Mouse (Mus musculus) cortical plate, adult 2 months (tissue): ENCODE data around the gene Muc5b.

Source experiments
- CTCF ChIP-seq: fragments of 200-500 bp; IDR thresholded peaks from 2 replicates; pipeline ENCODE4 v1.5.1; 2011; ENCODE audit warnings: mild to moderate bottlenecking, control low read depth, low read length; ENCODE audit not compliant: insufficient read depth; ENCODE audit errors: extremely low read depth
- POLR2A ChIP-seq: fragments of 200-500 bp; IDR thresholded peaks from 2 replicates; pipeline ENCODE4 v1.6.1; 2011; ENCODE audit warnings: mild to moderate bottlenecking, low read length, control low read depth; ENCODE audit not compliant: insufficient read depth; ENCODE audit errors: extremely low read depth

DNA sequence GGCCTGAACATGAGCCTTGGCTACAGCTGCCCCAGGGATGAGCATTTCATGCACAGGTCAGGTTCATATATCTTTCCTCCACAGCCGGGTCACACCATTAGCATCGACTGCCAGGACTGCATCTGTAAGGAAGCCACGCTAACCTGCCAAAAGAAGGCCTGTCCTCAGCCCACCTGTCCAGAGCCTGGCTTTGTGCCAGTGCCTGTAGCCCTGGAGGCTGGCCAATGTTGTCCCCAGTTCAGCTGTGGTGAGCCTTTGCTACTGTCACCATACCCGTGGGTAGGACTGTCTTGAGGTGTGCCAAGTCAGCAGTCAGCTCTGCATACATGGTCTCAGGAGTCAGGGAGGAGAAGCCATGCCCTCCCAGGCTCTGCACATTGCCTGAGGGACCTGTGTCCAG is 23.5 kb upstream of the Muc5b start:
- TF ChIP-seq POLR2A (no peak), CTCF (no peak)
